In genomic region chr11:7197491-7197941, GRCm38 (mm10) we compare ENCODE assay signal across 11 mouse cellular contexts. TPM values are rescaled to one million over a fixed set of nuclear protein-coding genes. Genes with fewer than 3 reads are reported as not detected.
DNase-seq lines count a peak whose midpoint lies in the region; ATAC-seq lines count a peak whose summit lies in the region.
"Had no signal": no experiment of that assay in that cellular context is flagged by ENCODE, and none has a peak within 500 bp of the region (broad histone marks: within the 10 kb centered on the region; RNA-seq: fewer than 3 reads in every experiment).

Igfbp1 (plus strand) TSS chr11:7197782.

- H3K4me2 ChIP-seq in stomach, embryonic 16.5 days (ENCODE audit: low read depth, low read length): no peak within 1 kb of the TSS

- H3K36me3 ChIP-seq in megakaryocyte, embryonic 14.5 days (replicated peaks; ENCODE audit: low read length): no peaks in the 10 kb centered on the region
- H3K36me3 ChIP-seq in limb, embryonic 10.5 days: no peaks in the 10 kb centered on the region
- H3K36me3 ChIP-seq in stomach, embryonic 16.5 days (ENCODE audit: control insufficient read depth, insufficient read depth, low read length): no peaks in the 10 kb centered on the region

- H3K9me3 ChIP-seq in megakaryocyte, embryonic 14.5 days: peaks cover 14% of the 10 kb centered on the region
- H3K9me3 ChIP-seq in limb, embryonic 10.5 days (replicated peaks): no peaks in the 10 kb centered on the region
- no peaks in the 10 kb centered on the region for H3K9me3 ChIP-seq in stomach, embryonic 16.5 days (replicated peaks; ENCODE audit: control insufficient read depth, low read length)

- no peak for DNase-seq in adrenal gland, postnatal 14 days
- DNase-seq in adrenal gland, adult (ENCODE audit: inconsistent age in 2 of 2, low spot score in 1 of 2): no peak
- no peak for DNase-seq in limb, embryonic 10.5 days (ENCODE audit: low spot score)
- no peak for DNase-seq in thymus, postnatal 36 days
- DNase-seq in layer of hippocampus, adult 18-20 months (ENCODE audit: low spot score in 2 of 2): no peak

- peak within 1 kb of the TSS; percentile 40 for H3K4me3 ChIP-seq in megakaryocyte, embryonic 14.5 days (replicated peaks)
- no peak within 1 kb of the TSS for H3K4me3 ChIP-seq in limb, embryonic 10.5 days
- H3K4me3 ChIP-seq in stomach, embryonic 16.5 days (replicated peaks; ENCODE audit: low read length): no peak within 1 kb of the TSS

- WGBS in limb, embryonic 10.5 days: 71% methylated on average over 12 of the region's 12 CpGs
- 53% methylated on average over 12 of the region's 12 CpGs for WGBS in stomach, embryonic 16.5 days

- no peak within 1 kb of the TSS for H3K9ac ChIP-seq in stomach, embryonic 16.5 days (ENCODE audit: low read length)

- H3K4me1 ChIP-seq in megakaryocyte, embryonic 14.5 days: no peaks in the 10 kb centered on the region
- 0 out of 2 replicates have a peak, but pooled peaks cover 8% of the 10 kb centered on the region for H3K4me1 ChIP-seq in limb, embryonic 10.5 days
- no peaks in the 10 kb centered on the region for H3K4me1 ChIP-seq in stomach, embryonic 16.5 days (ENCODE audit: control insufficient read depth, insufficient read depth, low read length)

- no peak for ATAC-seq in megakaryocyte, adult 5-6 weeks (ENCODE audit: poor library complexity, severe bottlenecking)
- peak; percentile 45; the same call in 1 of the 2 replicates for ATAC-seq in stomach, embryonic 16.5 days (ENCODE audit: insufficient read depth, low FRiP score)
- ATAC-seq: forebrain, embryonic 14.5 days; inflammation-experienced regulatory T-cells, adult 6 months had no signal

- H3K27ac ChIP-seq in limb, embryonic 10.5 days: peak within 1 kb of the TSS; percentile 11; the same call in 1 of the 2 replicates
- H3K27ac ChIP-seq in stomach, embryonic 16.5 days (ENCODE audit: low read length): 0 out of 2 replicates have a peak within 1 kb of the TSS, but pooled peaks have one; percentile 12

- no peaks in the 10 kb centered on the region for H3K27me3 ChIP-seq in megakaryocyte, embryonic 14.5 days (replicated peaks)
- no peaks in the 10 kb centered on the region for H3K27me3 ChIP-seq in limb, embryonic 10.5 days (ENCODE audit: low read depth, poor library complexity, severe bottlenecking)
- no peaks in the 10 kb centered on the region for H3K27me3 ChIP-seq in stomach, embryonic 16.5 days (ENCODE audit: control insufficient read depth, insufficient read depth, low read length)

RNA-seq across cellular contexts. Expression of gene Igfbp1, which starts in this region (rescaled TPM):
- total RNA-seq in adrenal gland, postnatal 14 days (2021): 3.5 and 20.9 TPM in 2 replicates
- polyA plus RNA-seq in megakaryocyte, embryonic 14.5 days (2012; ENCODE audit: insufficient read depth, low replicate concordance): not detected in 2 replicates
- not detected in 2 replicates for total RNA-seq in megakaryocyte, adult 5-6 weeks (2015)
- not detected in 2 replicates for total RNA-seq in megakaryocyte, adult 5-6 weeks (2017)
- polyA plus RNA-seq in limb, embryonic 10.5 days (2016; fragmentation: Nextera tagmentation; extraction: Ambion mirVana): 0.21 TPM in 1 of 2 replicates, not detected in the other
- 5.8 and 8.5 TPM in 2 replicates for polyA plus RNA-seq in stomach, embryonic 16.5 days (2015; fragmentation: Nextera tagmentation; extraction: Ambion mirVana)
- total RNA-seq in layer of hippocampus, adult 18-20 months (2021): not detected
- total RNA-seq: heart, adult 8-10 months had no signal
- polyA plus RNA-seq: inflammation-experienced regulatory T-cells, adult 6 months had no signal
